Mouse (Mus musculus): ENCODE measurements at regions not wholly inside any gene's neighbourhood (a gene's known extent, or its start where the extent isn't known, plus 50 kb on each side); places are given as distances from the start of the nearest gene placed in this dataset.

DNA sequence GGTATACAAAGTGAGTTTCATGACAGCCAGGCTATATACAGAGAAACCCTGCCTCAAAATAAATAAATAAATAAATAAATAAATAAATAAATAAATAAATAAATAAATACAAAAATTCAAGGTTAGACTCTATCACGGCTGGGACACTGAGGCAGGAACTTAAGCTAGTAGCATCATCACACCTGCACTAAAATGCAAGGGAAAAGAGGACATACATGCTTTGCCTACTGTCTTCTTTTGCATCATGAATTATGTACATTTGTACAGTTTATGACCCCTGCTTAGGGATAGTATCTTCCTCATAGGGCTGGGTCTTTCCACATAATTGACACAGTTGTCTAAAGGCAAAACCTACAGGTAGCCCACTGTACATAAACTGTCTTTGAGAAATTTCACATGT is 252.5 kb downstream of the Tpm3-rs7 start:
- intact Hi-C loops (cut with DNase I) = no loop called here
- no peak for DNase-seq

DNA sequence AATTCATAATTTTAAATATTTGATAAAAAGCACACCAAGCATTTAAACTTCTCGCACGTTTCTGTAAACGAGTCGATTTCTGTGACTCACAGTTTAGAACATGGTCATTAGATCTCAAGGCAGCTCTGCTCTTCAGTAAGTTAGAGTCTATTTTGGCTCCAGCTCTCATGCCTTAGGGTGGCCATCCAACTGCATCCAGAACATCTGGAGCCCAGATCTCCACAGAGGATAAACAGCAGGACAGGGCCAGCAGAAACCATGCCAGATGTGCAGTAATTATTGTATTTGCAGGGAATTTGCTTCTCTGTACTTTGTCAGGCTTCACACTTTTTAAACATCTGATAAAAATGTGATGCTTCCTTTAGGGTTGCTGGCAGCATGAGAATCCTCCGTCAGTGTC is 276.4 kb downstream of the Tpm3-rs7 start:
- DNase-seq = peak in 1 of 2 experiments; percentile 5
- intact Hi-C loops (cut with DNase I) = no loop called here

- intact Hi-C loops (cut with DNase I) = no loop called here
Measured at GRCm38 (mm10) chr14:113627115-113627514, 312.7 kb downstream of the Tpm3-rs7 start.

DNA sequence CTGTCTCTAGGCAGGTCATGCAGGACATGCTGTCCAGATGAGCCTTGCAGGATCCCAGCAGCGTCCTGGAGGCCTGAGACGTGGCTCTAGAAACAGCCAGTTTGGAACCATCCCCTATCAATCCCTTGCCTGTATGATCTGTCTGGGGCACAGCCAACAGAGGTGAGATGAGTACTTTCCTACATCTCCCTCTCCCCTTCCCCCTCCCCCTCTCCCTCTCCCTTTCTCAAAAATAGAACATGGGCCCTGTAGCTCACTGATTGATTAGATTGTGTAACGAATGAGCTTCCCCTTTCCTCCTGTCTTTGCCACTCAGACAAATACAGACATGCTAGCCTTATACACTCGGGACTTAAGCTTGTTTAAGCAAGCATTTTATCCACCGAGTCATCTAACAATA is 336.9 kb downstream of the Tpm3-rs7 start:
- intact Hi-C loops (cut with DNase I) = no loop called here
- no peak for DNase-seq

More at GRCm38 (mm10) chr14:113627115-113627514, 312.7 kb downstream of the Tpm3-rs7 start:
- no peak for DNase-seq

DNA sequence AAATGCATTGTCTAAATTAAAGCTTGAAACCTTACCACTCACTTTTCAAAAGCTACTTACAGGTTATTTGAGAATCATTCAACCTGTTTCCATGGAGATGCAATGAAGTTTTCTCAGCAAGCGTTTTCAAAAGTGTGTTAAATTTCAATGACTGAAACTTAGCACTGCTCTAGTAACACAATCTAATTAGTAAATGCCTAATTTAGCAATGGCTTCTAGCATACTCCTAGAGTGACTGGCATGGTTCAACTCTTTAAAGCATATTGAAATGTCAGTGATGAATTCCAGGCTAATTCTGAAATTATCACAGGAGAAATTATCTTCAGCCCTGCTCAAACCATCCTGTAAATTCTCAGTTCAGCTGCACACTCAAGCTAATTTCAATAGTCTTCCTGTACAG is 342.5 kb downstream of the Tpm3-rs7 start:
- no peak for DNase-seq
- intact Hi-C loops (cut with DNase I) = no loop called here

DNA sequence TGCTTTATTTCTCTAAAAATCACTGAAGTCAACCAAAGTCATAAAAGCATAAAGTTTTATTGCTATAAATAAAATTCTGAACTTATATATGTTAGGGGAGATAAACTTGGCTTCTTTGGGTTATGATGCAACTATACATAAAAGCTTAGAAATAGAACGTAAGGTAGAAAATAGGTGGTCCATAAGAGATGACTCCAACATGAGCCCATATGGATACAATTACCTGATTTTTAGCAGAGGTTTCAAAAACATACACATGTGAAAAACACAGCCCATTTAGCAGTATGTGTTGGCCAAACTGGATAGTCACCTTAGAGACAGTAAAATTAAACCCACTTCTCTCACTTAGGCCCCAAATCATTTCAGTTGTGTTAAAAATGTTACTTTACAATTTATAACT is 354.3 kb downstream of the Tpm3-rs7 start:
- DNase-seq = no peak
- intact Hi-C loops (cut with DNase I) = no loop called here

- DNase-seq = no peak
- intact Hi-C loops (cut with DNase I) = no loop called here
Measured at GRCm38 (mm10) chr14:113669386-113669785, 355.0 kb downstream of the Tpm3-rs7 start.

DNA sequence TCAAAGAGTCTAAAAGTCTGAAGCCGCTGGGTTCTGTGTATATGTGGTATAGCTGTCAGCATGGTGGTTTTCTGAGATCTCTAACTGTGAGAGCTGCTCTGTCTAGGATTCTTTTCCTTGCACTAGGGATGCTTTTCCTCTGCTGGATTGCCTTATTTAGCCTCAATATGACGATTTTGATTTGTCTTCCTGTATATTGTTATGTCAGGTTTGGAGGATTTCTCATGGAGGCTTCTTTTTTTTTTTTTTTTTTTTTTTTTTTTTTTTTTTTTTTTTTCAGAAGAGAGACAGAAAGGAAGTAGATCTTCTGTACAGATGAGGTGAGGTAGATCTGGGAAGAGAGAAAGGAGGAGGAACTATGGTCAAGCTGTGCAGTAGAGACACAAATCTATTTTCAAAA is 396.5 kb downstream of the Tpm3-rs7 start:
- intact Hi-C loops (cut with DNase I) = no loop called here
- no peak for DNase-seq
